Mouse (Mus musculus) kidney, embryonic 14.5 days (tissue): ENCODE measurements around the gene Tanc2. TPM values are rescaled to one million over a fixed set of nuclear protein-coding genes. Genes with fewer than 3 reads are reported as not detected.

Experiments
- ATAC-seq: fragments of 200-750 bp; cut with Nextera tagmentation; 2 replicates; pipeline ENCODE4 v1.8.0; 2017; ENCODE audit warnings: moderate number of reproducible peaks, mild to moderate bottlenecking, moderate TSS enrichment, moderate library complexity; ENCODE audit not compliant: low FRiP score, low TSS enrichment
- H3K27ac ChIP-seq: fragments of 300-500 bp; sonication (generic); 2 replicates; pipeline ENCODE4 v1.5.1; 2014; ENCODE audit warnings: low read depth, mild to moderate bottlenecking, low read length, moderate library complexity, mixed read lengths
- H3K27me3 ChIP-seq: fragments of 300-500 bp; sonication (generic); 2 replicates; pipeline ENCODE4 v1.6.1; 2014; ENCODE audit warnings: mild to moderate bottlenecking, low read length; ENCODE audit not compliant: control insufficient read depth, insufficient read depth
- H3K36me3 ChIP-seq: fragments of 300-500 bp; sonication (generic); 2 replicates; pipeline ENCODE4 v1.6.1; 2014; ENCODE audit warnings: low read length, mixed read lengths; ENCODE audit not compliant: control insufficient read depth, insufficient read depth
- H3K4me1 ChIP-seq: fragments of 300-500 bp; sonication (generic); 2 replicates; pipeline ENCODE4 v1.6.1; 2014; ENCODE audit warnings: low read length, mixed read lengths; ENCODE audit not compliant: control insufficient read depth, insufficient read depth
- H3K4me2 ChIP-seq: fragments of 300-500 bp; sonication (generic); replicated peaks from 2 replicates; pipeline ENCODE4 v1.6.1; 2014; ENCODE audit warnings: low read depth, mild to moderate bottlenecking, low read length
- H3K4me3 ChIP-seq: fragments of 300-500 bp; sonication (generic); 2 replicates; pipeline ENCODE4 v1.5.1; 2014; ENCODE audit warnings: mild to moderate bottlenecking, low read length
- H3K9ac ChIP-seq: fragments of 300-500 bp; sonication (generic); 2 replicates; pipeline ENCODE4 v1.6.1; 2014; ENCODE audit warnings: low read depth, mild to moderate bottlenecking, low read length, moderate library complexity
- H3K9me3 ChIP-seq: fragments of 300-500 bp; sonication (generic); 2 replicates; pipeline ENCODE4 v1.6.1; 2016; ENCODE audit warnings: low read length; ENCODE audit not compliant: control insufficient read depth
- WGBS: fragments of 180-500 bp; shearing (Covaris S2); extraction: QIAGEN DNeasy Blood & Tissue Kit; methylation state at CpG from one replicate; pipeline ENCODE4 v1.1.7; 2014; 5-methylcytosine and 5-hydroxymethylcytosine counted together
- polyA plus RNA-seq: library from polyadenylated mRNA; unstranded; fragments of >200 nt; fragmentation: Nextera tagmentation; extraction: Ambion mirVana; gene quantifications from 2 replicates; pipeline ENCODE4 v1.2.1, GENCODE M21; 2014

Gene Tanc2
- 9.1 and 10.7 TPM in 2 replicates for polyA plus RNA-seq

DNA sequence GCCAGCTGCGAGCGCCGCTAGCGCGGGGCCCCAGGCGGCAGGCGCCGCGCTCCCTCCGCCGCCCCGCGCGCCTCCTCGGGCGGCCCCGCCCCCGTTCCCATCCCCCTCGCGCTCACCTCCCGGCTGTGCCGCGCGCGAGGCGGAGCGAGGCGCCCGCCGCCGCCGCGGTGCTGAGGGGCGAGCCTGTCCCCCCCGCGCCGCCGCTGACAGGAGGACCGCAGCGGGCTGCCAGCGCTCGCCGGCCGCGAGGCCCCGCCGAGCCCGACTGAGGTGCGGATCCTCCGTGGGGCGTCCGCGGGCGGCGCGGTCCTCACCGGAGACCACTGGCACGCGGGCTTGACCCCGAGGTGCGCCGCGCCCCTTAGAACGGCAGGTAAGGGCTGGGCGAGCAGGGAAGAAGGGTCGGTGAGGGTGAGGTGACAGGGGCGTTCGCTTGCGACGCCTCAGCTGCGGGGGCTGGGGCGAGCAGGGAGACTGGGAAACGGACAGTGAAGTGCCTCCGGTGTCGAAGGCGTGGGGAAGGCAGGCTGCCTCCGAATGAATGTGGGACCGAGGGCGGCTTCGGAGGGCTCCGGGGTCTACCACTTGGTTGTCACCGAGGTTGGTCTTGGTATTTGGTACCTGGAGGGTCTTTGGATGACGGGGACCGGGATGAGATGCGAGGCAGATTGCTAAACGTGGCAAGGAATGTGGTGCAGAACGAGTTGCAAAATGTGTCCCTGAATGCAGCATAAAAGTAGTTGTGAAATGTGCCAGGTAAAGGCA, at the start of gene Tanc2:
Gene Tanc2, plus strand, starts transcription at position 110 of the 765 bp plus-strand sequence.
- Histone ChIP-seq H3K4me1 (peaks cover 4% of the 10 kb centered on the region; the same call in 1 of the 2 replicates), H3K4me3 (peak within 1 kb of the TSS; percentile 93), H3K27me3 (no peaks in the 10 kb centered on the region), H3K36me3 (no peaks in the 10 kb centered on the region), H3K4me2 (peak within 1 kb of the TSS; percentile 93), H3K27ac (peak within 1 kb of the TSS; percentile 84), H3K9ac (peak within 1 kb of the TSS; percentile 90), H3K9me3 (no peaks in the 10 kb centered on the region)
- peak; percentile 65 for ATAC-seq
- under 1% methylated on average over 55 of the region's 87 CpGs for WGBS

DNA sequence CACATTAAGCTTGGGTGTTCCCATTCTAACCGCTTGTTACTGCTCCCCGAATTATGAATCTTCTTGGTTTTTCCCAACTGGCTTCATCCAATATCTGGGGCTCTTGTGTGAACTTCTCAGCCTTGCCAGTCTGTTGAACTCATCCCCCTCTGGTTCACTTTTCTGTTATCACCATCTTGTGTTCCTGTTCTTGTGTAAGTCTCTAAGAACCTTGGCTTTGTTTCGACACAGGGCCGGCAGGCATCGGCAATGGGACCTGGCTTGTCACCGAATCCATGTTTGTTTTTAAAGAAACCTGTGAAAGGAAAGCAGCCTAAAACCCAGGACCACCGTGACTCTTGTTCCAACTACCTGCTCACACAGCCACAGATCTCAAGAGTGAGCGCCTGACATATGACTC, 49.0 kb upstream of the Tanc2 start:
- Histone ChIP-seq H3K27ac (no peak overlapping the region), H3K4me2 (no peak overlapping the region), H3K9me3 (no peaks in the 10 kb centered on the region), H3K4me3 (no peak overlapping the region), H3K36me3 (no peaks in the 10 kb centered on the region), H3K27me3 (no peaks in the 10 kb centered on the region), H3K9ac (no peak overlapping the region), H3K4me1 (0 out of 2 replicates have a peak, but pooled peaks cover 3% of the 10 kb centered on the region)
- WGBS, result 86% methylated on average over 8 of the region's 8 CpGs
- ATAC-seq, result no peak

DNA sequence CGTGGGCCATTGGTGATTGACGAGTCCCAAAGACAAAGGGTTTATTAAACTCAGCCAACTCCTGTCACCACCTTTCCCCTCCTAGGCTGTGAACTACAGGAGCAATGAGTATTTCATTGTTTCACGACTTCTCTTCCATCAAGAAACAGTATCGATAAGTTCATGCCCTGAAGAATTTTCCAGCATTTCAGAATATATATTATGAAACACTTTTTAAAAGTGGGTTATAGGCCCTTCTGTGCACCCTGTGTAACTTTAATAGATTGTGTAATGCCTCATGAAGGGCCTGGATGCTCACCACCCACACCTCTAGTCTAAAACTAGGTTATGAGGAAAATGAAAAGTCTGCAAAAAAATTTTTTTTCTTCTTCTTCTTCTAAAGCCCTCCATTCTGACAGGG, 48.4 kb upstream of the Tanc2 start:
- 66% methylated on average over 4 of the region's 4 CpGs for WGBS

GRCm38 (mm10) chr11:105542129-105542528, 47.7 kb upstream of the Tanc2 start:
- ATAC-seq, result no peak
- no peak overlapping the region for H3K9ac ChIP-seq

More for the DNA sequence above, 48.4 kb upstream of the Tanc2 start:
- no peaks in the 10 kb centered on the region for H3K27me3 ChIP-seq
- ATAC-seq, result no peak
- no peaks in the 10 kb centered on the region for H3K9me3 ChIP-seq
- no peak overlapping the region for H3K27ac ChIP-seq
- H3K4me1 ChIP-seq, result peaks cover 5% of the 10 kb centered on the region; the same call in 1 of the 2 replicates
- no peak overlapping the region for H3K9ac ChIP-seq
- no peak overlapping the region for H3K4me2 ChIP-seq
- no peak overlapping the region for H3K4me3 ChIP-seq
- no peaks in the 10 kb centered on the region for H3K36me3 ChIP-seq

DNA sequence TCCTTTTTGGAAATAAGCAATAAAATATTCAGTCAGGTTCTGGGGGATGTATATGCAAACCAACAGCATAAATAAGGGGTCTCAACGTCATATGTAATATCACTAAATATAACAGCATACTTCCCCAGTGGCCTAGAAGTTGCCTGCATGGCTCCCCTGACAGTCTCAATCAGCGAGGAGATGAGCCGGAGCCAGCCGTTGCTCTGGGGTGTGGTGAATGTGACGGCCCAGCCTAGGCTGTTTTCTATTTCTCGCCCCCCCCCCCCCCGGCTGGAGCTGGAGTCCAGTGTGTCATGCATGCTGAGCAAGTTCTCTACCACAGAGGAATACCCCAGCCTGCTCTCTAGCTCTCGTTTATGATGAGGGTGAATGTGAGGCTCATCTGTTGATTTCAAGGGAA, 44.0 kb upstream of the Tanc2 start:
- H3K9ac ChIP-seq, result no peak overlapping the region
- no peaks in the 10 kb centered on the region for H3K36me3 ChIP-seq
- H3K27ac ChIP-seq, result no peak overlapping the region
- WGBS, result 34% methylated on average over 8 of the region's 8 CpGs
- no peaks in the 10 kb centered on the region for H3K9me3 ChIP-seq
- H3K4me1 ChIP-seq, result peaks cover 18% of the 10 kb centered on the region; the same call in 1 of the 2 replicates
- H3K4me2 ChIP-seq, result no peak overlapping the region
- no peak overlapping the region for H3K4me3 ChIP-seq
- ATAC-seq, result no peak
- H3K27me3 ChIP-seq, result no peaks in the 10 kb centered on the region

More at GRCm38 (mm10) chr11:105542129-105542528, 47.7 kb upstream of the Tanc2 start:
- 64% methylated on average over 1 of the region's 1 CpGs for WGBS
- Histone ChIP-seq H3K4me2 (no peak overlapping the region), H3K9me3 (no peaks in the 10 kb centered on the region), H3K27ac (no peak overlapping the region), H3K4me1 (peaks cover 8% of the 10 kb centered on the region; the same call in 1 of the 2 replicates), H3K27me3 (no peaks in the 10 kb centered on the region), H3K36me3 (no peaks in the 10 kb centered on the region), H3K4me3 (no peak overlapping the region)

DNA sequence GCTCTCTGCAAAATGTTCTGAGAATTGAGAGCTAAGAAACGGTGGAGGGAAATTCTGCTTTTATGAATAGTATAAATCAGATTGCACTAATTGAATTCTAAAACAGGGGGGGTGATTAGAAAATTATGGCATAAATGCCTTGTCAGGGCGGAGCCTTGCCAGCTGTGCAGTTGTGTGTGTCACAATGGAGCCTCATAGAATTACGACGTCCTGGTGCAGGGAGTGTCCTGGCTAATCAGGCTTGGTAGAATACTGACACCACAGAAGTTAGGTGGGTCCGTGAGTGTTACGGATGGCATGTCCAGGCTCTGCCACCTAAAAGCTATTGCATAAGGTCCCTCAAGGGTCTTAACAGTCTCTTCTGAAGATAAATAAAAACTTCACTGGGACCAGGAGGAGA, 43.4 kb upstream of the Tanc2 start:
- Histone ChIP-seq H3K4me1 (peaks cover 18% of the 10 kb centered on the region; the same call in 1 of the 2 replicates), H3K9me3 (no peaks in the 10 kb centered on the region), H3K4me2 (no peak overlapping the region), H3K36me3 (no peaks in the 10 kb centered on the region), H3K4me3 (no peak overlapping the region), H3K27ac (no peak overlapping the region), H3K27me3 (no peaks in the 10 kb centered on the region), H3K9ac (no peak overlapping the region)
- WGBS, result 24% methylated on average over 6 of the region's 6 CpGs
- no peak for ATAC-seq

GRCm38 (mm10) chr11:105548383-105548782, 41.4 kb upstream of the Tanc2 start:
- Histone ChIP-seq H3K9me3 (no peaks in the 10 kb centered on the region), H3K36me3 (no peaks in the 10 kb centered on the region), H3K4me3 (no peak overlapping the region), H3K4me1 (peaks cover 15% of the 10 kb centered on the region; the same call in 1 of the 2 replicates), H3K27ac (no peak overlapping the region), H3K4me2 (no peak overlapping the region), H3K27me3 (no peaks in the 10 kb centered on the region), H3K9ac (no peak overlapping the region)
- WGBS, result 79% methylated on average over 6 of the region's 6 CpGs
- ATAC-seq, result no peak

- Histone ChIP-seq H3K4me3 (no peak overlapping the region), H3K36me3 (no peaks in the 10 kb centered on the region), H3K27me3 (no peaks in the 10 kb centered on the region), H3K4me2 (no peak overlapping the region), H3K27ac (peak overlapping the region; percentile 38; the same call in 1 of the 2 replicates), H3K9ac (no peak overlapping the region), H3K9me3 (no peaks in the 10 kb centered on the region), H3K4me1 (peaks cover 15% of the 10 kb centered on the region; the same call in 1 of the 2 replicates)
- ATAC-seq, result peak; percentile 69; the same call in 1 of the 2 replicates
- 49% methylated on average over 9 of the region's 9 CpGs for WGBS
These were observed 40.3 kb upstream of the Tanc2 start for GRCm38 (mm10) chr11:105549164-105550121.
